Mouse (Mus musculus) stomach, postnatal 0 days (tissue): Measurements from ENCODE around the gene Prph.

Experiments used
- CTCF ChIP-seq: IDR thresholded peaks from 2 replicates; pipeline ENCODE4 v1.5.1; 2016; ENCODE audit warnings: antibody characterized with exemption, low read depth, mild to moderate bottlenecking, moderate library complexity
- EP300 ChIP-seq: optimal IDR thresholded peaks from 2 replicates; pipeline ENCODE3; 2016; ENCODE audit warnings: antibody characterized with exemption

DNA sequence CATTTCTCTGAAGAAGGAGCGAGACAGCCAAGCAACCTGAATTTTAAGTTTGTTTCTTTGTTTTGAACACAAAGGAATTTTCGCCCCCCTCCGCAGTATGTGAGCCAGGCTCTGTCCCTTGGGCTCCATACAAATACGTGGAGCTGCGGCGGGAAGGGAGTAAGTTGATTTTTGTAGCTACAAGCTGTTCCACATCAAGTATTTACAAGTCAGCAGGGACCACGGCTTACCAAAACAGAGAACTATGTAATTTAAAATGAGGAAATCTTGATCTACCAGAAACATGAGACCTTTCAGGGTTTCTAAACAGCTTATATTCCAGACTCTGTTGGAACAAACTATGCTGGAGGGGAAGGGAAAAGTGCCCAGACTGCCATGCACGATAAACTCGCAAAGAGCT, 37.0 kb upstream of the Prph start:
- TF ChIP-seq CTCF (no peak), EP300 (no peak)
